Mouse (Mus musculus): Measurements from ENCODE around the gene 1700008P02Rik.
A peak's percentile ranks its signal among the peaks of the same experiment; 100 is the strongest.
"Not testable (repeated sequence)": the region's sequence is repeated elsewhere in the genome, so short reads cannot be mapped to it uniquely, and the experiment has no call there.

1700008P02Rik gene

DNA sequence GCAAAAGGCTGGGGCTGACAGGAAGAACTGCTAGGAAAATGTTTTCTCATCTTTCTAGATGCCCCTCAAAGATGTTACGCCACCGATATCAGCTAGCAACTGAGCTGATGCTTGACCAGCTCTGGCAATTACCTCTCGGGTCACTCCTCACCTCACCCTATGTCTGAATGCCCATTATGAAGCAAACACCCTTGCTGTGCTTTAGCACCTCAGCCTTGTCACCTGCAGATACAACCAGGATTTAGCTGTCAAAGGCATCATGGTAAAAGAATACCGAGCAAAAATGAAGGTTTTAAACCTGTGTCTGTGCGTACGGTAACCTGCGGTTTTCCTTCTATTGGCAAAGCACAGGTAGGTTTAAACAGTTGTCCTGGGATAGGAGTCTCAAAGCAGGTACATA, at the start of gene 1700008P02Rik:
1700008P02Rik (minus strand) TSS at position 101 of the 400 bp plus-strand sequence.
- no peak for DNase-seq

- DNase-seq, result peak; percentile 4
Observed at GRCm38 (mm10) chr3:6649411-6649810, 29.2 kb upstream of the 1700008P02Rik start.

DNA sequence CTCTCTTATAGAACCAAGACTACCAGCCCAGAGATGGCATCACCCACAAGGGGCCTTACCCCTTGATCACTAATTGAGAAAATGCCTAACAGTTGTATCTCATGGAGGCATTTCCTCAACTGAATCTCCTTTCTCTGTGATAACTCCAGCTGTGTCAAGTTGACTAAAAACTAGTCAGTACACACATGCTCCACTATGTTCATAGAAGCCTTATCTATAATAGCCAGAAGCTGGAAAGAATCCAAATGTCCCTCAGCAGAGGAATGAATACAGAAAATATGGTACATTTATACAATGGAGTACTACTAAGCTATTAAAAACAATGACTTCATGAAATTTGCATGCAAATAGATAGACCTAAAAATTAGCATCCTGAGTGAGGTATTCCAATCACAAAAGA, 17.9 kb upstream of the 1700008P02Rik start:
- not testable (repeated sequence) for DNase-seq

DNA sequence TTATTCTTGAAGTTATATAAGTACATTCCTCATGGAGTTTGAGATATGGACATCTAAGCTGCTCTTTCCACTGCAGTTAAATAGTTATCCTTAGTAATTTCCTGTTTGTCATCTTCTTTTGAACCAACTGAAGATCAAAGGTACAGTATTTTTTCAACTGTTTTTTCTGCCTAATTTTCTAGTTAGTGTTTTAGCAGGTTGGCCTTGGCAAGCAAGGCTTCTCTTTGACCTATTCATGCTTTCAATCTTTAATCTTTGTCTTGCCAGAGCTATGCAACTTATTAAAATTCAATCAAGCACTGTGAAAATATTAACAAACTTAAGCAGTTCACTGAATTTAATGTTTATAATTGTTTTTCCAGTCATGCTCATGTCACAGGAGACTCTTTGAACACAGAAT, 14.0 kb upstream of the 1700008P02Rik start:
- DNase-seq, result no peak

DNA sequence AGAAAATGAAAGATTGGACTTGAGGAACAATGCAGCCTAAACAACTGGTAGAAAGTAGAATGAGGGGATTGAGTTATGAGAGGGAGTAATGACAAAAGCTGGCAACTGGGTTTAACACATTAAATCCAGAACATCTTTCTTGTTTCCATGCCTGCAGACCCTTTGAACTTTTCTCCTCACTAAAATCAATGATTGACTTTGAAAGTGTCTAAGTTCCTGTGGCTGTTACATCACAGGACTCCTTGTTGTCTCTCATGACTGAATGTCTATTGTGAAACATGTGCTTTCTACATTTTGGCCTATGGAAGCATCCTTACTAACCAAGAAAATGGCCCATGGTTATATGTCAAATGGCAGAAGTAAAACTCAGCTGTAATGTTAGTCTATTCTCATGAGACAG, 2.4 kb downstream of the 1700008P02Rik start:
- DNase-seq, result no peak

Measured in kidney, adult 18-20 months (tissue).